Mouse (Mus musculus) MEL (cell line): ENCODE data around the gene Gcm1. TPM values are rescaled to one million over a fixed set of nuclear protein-coding genes. Genes with fewer than 3 reads are reported as not detected.

Experiments
- DNase-seq: peaks from one replicate; pipeline ENCODE4 v3.0.0; 2011; ENCODE audit warnings: low read depth, low spot score
- H3K27ac ChIP-seq: 2 replicates; pipeline ENCODE4 v1.5.1; 2012; ENCODE audit warnings: low read depth, mild to moderate bottlenecking, control low read depth, low read length, moderate library complexity; ENCODE audit not compliant: control insufficient read depth
- H3K27me3 ChIP-seq, 2 experiments: fragments of 150-350 bp in 1 of 2; sonication (generic) in 1 of 2; 2 replicates each; pipeline ENCODE4 v1.6.1; 2012; ENCODE audit warnings: low read length in 2 of 2, mild to moderate bottlenecking in 2 of 2, improper control_type of control experiment in 1 of 2, moderate library complexity in 1 of 2; ENCODE audit not compliant: insufficient read depth in 2 of 2, control insufficient read depth in 1 of 2
- H3K36me3 ChIP-seq, 2 experiments: 2 replicates each; pipeline ENCODE4 v1.6.1; 2012 to 2014; ENCODE audit warnings: low read length in 2 of 2, improper control_type of control experiment in 1 of 2, inconsistent platforms in 1 of 2, mild to moderate bottlenecking in 1 of 2; ENCODE audit not compliant: insufficient read depth in 2 of 2, control insufficient read depth in 1 of 2
- H3K4me1 ChIP-seq, 2 experiments: fragments of 150-350 bp in 1 of 2; sonication (generic) in 1 of 2; 2 replicates each; pipeline ENCODE4 v1.6.1; 2012; ENCODE audit warnings: low read length in 2 of 2, improper control_type of control experiment in 1 of 2, mild to moderate bottlenecking in 1 of 2; ENCODE audit not compliant: insufficient read depth in 2 of 2, control insufficient read depth in 1 of 2
- H3K4me3 ChIP-seq, 2 experiments: fragments of 150-350 bp in 1 of 2; sonication (generic) in 1 of 2; 2 replicates each; pipeline ENCODE4 v1.5.1; 2012; ENCODE audit warnings: low read depth in 2 of 2, low read length in 2 of 2, mild to moderate bottlenecking in 2 of 2, moderate library complexity in 2 of 2, control low read depth in 1 of 2, improper control_type of control experiment in 1 of 2; ENCODE audit not compliant: control insufficient read depth in 1 of 2, insufficient read depth in 1 of 2
- H3K79me2 ChIP-seq: 2 replicates; pipeline ENCODE4 v1.6.1; 2012; ENCODE audit warnings: mild to moderate bottlenecking, low read length, moderate library complexity; ENCODE audit not compliant: control insufficient read depth, poor library complexity, insufficient read depth
- H3K9ac ChIP-seq: 2 replicates; pipeline ENCODE4 v1.6.1; 2012; ENCODE audit warnings: low read depth, mild to moderate bottlenecking, control low read depth, low read length, moderate library complexity; ENCODE audit not compliant: control insufficient read depth, poor library complexity, severe bottlenecking
- H3K9me3 ChIP-seq: fragments of 150-350 bp; sonication (generic); replicated peaks from 2 replicates; pipeline ENCODE4 v1.6.1; 2012; ENCODE audit warnings: mild to moderate bottlenecking, low read length, improper control_type of control experiment, moderate library complexity; ENCODE audit not compliant: insufficient read depth
- BHLHE40 ChIP-seq: IDR thresholded peaks from 2 replicates; pipeline ENCODE4 v1.6.1; 2012; ENCODE audit warnings: low read depth, mild to moderate bottlenecking, inconsistent platforms, low read length, improper control_type of control experiment, borderline replicate concordance
- CHD1 ChIP-seq: IDR thresholded peaks from 2 replicates; pipeline ENCODE4 v1.6.1; 2012; ENCODE audit warnings: low read depth, mild to moderate bottlenecking, inconsistent platforms, low read length, improper control_type of control experiment
- CHD2 ChIP-seq: IDR thresholded peaks from 2 replicates; pipeline ENCODE4 v1.6.1; 2011; ENCODE audit warnings: low read length, improper control_type of control experiment
- CTCF ChIP-seq, 3 experiments: IDR thresholded peaks in 2 of 3; conservative IDR thresholded peaks in 1 of 3; 2 replicates each; pipeline ENCODE4 v1.5.1; 2011 to 2012; ENCODE audit warnings: low read length in 3 of 3, low read depth in 2 of 3, mild to moderate bottlenecking in 2 of 3, improper control_type of control experiment in 1 of 3, inconsistent platforms in 1 of 3, mixed read lengths in 1 of 3, moderate library complexity in 1 of 3; ENCODE audit not compliant: control insufficient read depth in 1 of 3, insufficient read depth in 1 of 3, poor library complexity in 1 of 3, severe bottlenecking in 1 of 3
- E2F4 ChIP-seq: IDR thresholded peaks from 2 replicates; pipeline ENCODE4 v1.6.1; 2011; ENCODE audit warnings: low read depth, low read length, improper control_type of control experiment, borderline replicate concordance
- ELF1 ChIP-seq: IDR thresholded peaks from 2 replicates; pipeline ENCODE4 v1.6.1; 2014; ENCODE audit warnings: low read depth, mild to moderate bottlenecking, inconsistent platforms, low read length, improper control_type of control experiment, moderate library complexity
- EP300 ChIP-seq, 2 experiments: IDR thresholded peaks; 2 replicates each; pipeline ENCODE4 v1.6.1; 2011; ENCODE audit warnings: improper control_type of control experiment in 2 of 2, low read length in 2 of 2, low read depth in 1 of 2, mild to moderate bottlenecking in 1 of 2
- ETS1 ChIP-seq: IDR thresholded peaks from 2 replicates; pipeline ENCODE4 v1.6.1; 2012; ENCODE audit warnings: low read depth, mild to moderate bottlenecking, inconsistent platforms, low read length, improper control_type of control experiment, moderate library complexity
- GATA1 ChIP-seq: IDR thresholded peaks from 2 replicates; pipeline ENCODE4 v1.6.1; 2011; ENCODE audit warnings: low read depth, low read length, improper control_type of control experiment
- HCFC1 ChIP-seq: IDR thresholded peaks from 2 replicates; pipeline ENCODE4 v1.6.1; 2012; ENCODE audit warnings: low read depth, mild to moderate bottlenecking, inconsistent platforms, low read length, improper control_type of control experiment, moderate library complexity
- JUND ChIP-seq: IDR thresholded peaks from 2 replicates; pipeline ENCODE4 v1.6.1; 2011; ENCODE audit warnings: low read depth, mild to moderate bottlenecking, improper control_type of control experiment, low read length
- KAT2A ChIP-seq: conservative IDR thresholded peaks from 2 replicates; pipeline ENCODE4 v1.6.1; 2012; ENCODE audit warnings: low read depth, low read length, improper control_type of control experiment, inconsistent platforms
- MAFK ChIP-seq: IDR thresholded peaks from 2 replicates; pipeline ENCODE4 v1.6.1; 2011; ENCODE audit warnings: low read depth, mild to moderate bottlenecking, low read length, improper control_type of control experiment, borderline replicate concordance
- MAX ChIP-seq: IDR thresholded peaks from 2 replicates; pipeline ENCODE4 v1.6.1; 2011; ENCODE audit warnings: low read length, improper control_type of control experiment
- MAZ ChIP-seq: IDR thresholded peaks from 2 replicates; pipeline ENCODE4 v1.6.1; 2012; ENCODE audit warnings: low read depth, mild to moderate bottlenecking, inconsistent platforms, low read length, improper control_type of control experiment
- MEF2A ChIP-seq: IDR thresholded peaks from 2 replicates; pipeline ENCODE4 v1.6.1; 2014; ENCODE audit warnings: low read depth, mild to moderate bottlenecking, inconsistent platforms, low read length, improper control_type of control experiment; ENCODE audit not compliant: poor library complexity, insufficient replicate concordance, severe bottlenecking; ENCODE audit errors: extremely low read depth
- MXI1 ChIP-seq: IDR thresholded peaks from 2 replicates; pipeline ENCODE4 v1.6.1; 2011; ENCODE audit warnings: mild to moderate bottlenecking, low read depth, low read length, improper control_type of control experiment
- MYB ChIP-seq: IDR thresholded peaks from 2 replicates; pipeline ENCODE4 v1.6.1; 2011; ENCODE audit warnings: mild to moderate bottlenecking, low read depth, low read length, improper control_type of control experiment
- MYC ChIP-seq: IDR thresholded peaks from 2 replicates; pipeline ENCODE4 v1.6.1; 2011; ENCODE audit warnings: low read depth, mild to moderate bottlenecking, low read length, improper control_type of control experiment, moderate library complexity
- NELFE ChIP-seq: IDR thresholded peaks from 2 replicates; pipeline ENCODE4 v1.6.1; 2011; ENCODE audit warnings: low read depth, low read length, improper control_type of control experiment
- NRF1 ChIP-seq: IDR thresholded peaks from 2 replicates; pipeline ENCODE4 v1.6.1; 2014; ENCODE audit warnings: low read depth, mild to moderate bottlenecking, inconsistent platforms, low read length, improper control_type of control experiment, moderate library complexity; ENCODE audit not compliant: poor library complexity, insufficient read depth, severe bottlenecking
- POLR2A ChIP-seq, 2 experiments: IDR thresholded peaks; 2 replicates each; pipeline ENCODE4 v1.6.1; 2011 to 2012; ENCODE audit warnings: low read length in 2 of 2, mild to moderate bottlenecking in 2 of 2, control low read depth in 1 of 2, improper control_type of control experiment in 1 of 2, low read depth in 1 of 2, moderate library complexity in 1 of 2; ENCODE audit not compliant: control insufficient read depth in 1 of 2, insufficient read depth in 1 of 2, poor library complexity in 1 of 2
- POLR2AphosphoS2 ChIP-seq: IDR thresholded peaks from 2 replicates; pipeline ENCODE4 v1.6.1; 2011; ENCODE audit warnings: low read length, improper control_type of control experiment
- POLR2AphosphoS5 ChIP-seq: IDR thresholded peaks from 2 replicates; pipeline ENCODE4 v1.6.1; 2012; ENCODE audit warnings: low read depth, borderline replicate concordance, mild to moderate bottlenecking, inconsistent platforms, low read length, moderate library complexity, mixed read lengths
- RAD21 ChIP-seq: IDR thresholded peaks from 2 replicates; pipeline ENCODE4 v1.6.1; 2011; ENCODE audit warnings: mild to moderate bottlenecking, low read depth, low read length, improper control_type of control experiment
- RCOR1 ChIP-seq: IDR thresholded peaks from 2 replicates; pipeline ENCODE4 v1.6.1; 2012; ENCODE audit warnings: low read depth, mild to moderate bottlenecking, inconsistent platforms, low read length, improper control_type of control experiment
- SIN3A ChIP-seq: IDR thresholded peaks from 2 replicates; pipeline ENCODE4 v1.6.1; 2012; ENCODE audit warnings: low read length, improper control_type of control experiment, inconsistent platforms
- TAL1 ChIP-seq: IDR thresholded peaks from 2 replicates; pipeline ENCODE4 v1.6.1; 2012; ENCODE audit warnings: mild to moderate bottlenecking, inconsistent platforms, low read length, moderate library complexity, mixed read lengths
- TBP ChIP-seq: IDR thresholded peaks from 2 replicates; pipeline ENCODE4 v1.8.0; 2011; ENCODE audit warnings: low read depth, low read length, improper control_type of control experiment
- UBTF ChIP-seq: IDR thresholded peaks from 2 replicates; pipeline ENCODE4 v1.6.1; 2012; ENCODE audit warnings: low read depth, mild to moderate bottlenecking, inconsistent platforms, low read length, improper control_type of control experiment, moderate library complexity, borderline replicate concordance; ENCODE audit not compliant: insufficient read depth
- USF1 ChIP-seq: IDR thresholded peaks from 2 replicates; pipeline ENCODE4 v1.6.1; 2014; ENCODE audit warnings: low read depth, mild to moderate bottlenecking, inconsistent platforms, low read length, improper control_type of control experiment, moderate library complexity
- USF2 ChIP-seq, 2 experiments: IDR thresholded peaks; 2 replicates each; pipeline ENCODE4 v1.6.1; 2011 to 2012; ENCODE audit warnings: improper control_type of control experiment in 2 of 2, low read length in 2 of 2, borderline replicate concordance in 1 of 2, inconsistent platforms in 1 of 2, low read depth in 1 of 2, mild to moderate bottlenecking in 1 of 2; ENCODE audit not compliant: insufficient read depth in 1 of 2
- ZC3H11A ChIP-seq: IDR thresholded peaks from 2 replicates; pipeline ENCODE4 v1.6.1; 2012; ENCODE audit warnings: low read depth, mild to moderate bottlenecking, inconsistent platforms, low read length, improper control_type of control experiment
- ZKSCAN1 ChIP-seq: IDR thresholded peaks from 2 replicates; pipeline ENCODE4 v1.6.1; 2012; ENCODE audit warnings: low read depth, mild to moderate bottlenecking, inconsistent platforms, low read length, improper control_type of control experiment, moderate library complexity
- ZMIZ1 ChIP-seq: IDR thresholded peaks from 2 replicates; pipeline ENCODE4 v1.6.1; 2012; ENCODE audit warnings: low read depth, mild to moderate bottlenecking, inconsistent platforms, low read length, improper control_type of control experiment, moderate library complexity
- ZNF384 ChIP-seq: IDR thresholded peaks from 2 replicates; pipeline ENCODE4 v1.6.1; 2012; ENCODE audit warnings: low read depth, mild to moderate bottlenecking, inconsistent platforms, low read length, improper control_type of control experiment
- polyA plus RNA-seq, 2 experiments: library from polyadenylated mRNA; stranded (reverse) in 1 of 2; unstranded in 1 of 2; fragments of >175 nt in 1 of 2; fragments of >200 nt in 1 of 2; gene quantifications; 2 replicates each; pipeline versions ENCODE4 v1.2.1 to v1.2.4; 2012; ENCODE audit warnings: low replicate concordance in 2 of 2, low read depth in 1 of 2; ENCODE audit not compliant: insufficient read length in 2 of 2, insufficient read depth in 1 of 2, missing spikeins in 1 of 2
- total RNA-seq: library from RNA; depleted of rRNA; stranded (reverse); fragments of 300-350 nt; gene quantifications from 2 replicates; pipeline ENCODE4 v1.2.3, GENCODE M21; 2012

Gene Gcm1
- total and polyA plus RNA-seq, 3 experiments = not detected

- peak; percentile 84 for DNase-seq
- no peaks in the 10 kb centered on the region for H3K9me3 ChIP-seq
- H3K27me3 ChIP-seq = peaks cover 0 to 1% of the 10 kb centered on the region in 2 experiments; a peak in 1 of 4 replicates
- peak overlapping the region; percentile 69 for H3K9ac ChIP-seq
- H3K4me1 ChIP-seq = peaks cover 0 to 3% of the 10 kb centered on the region in 2 experiments; a peak in 1 of 4 replicates
- peaks cover 0 to 4% of the 10 kb centered on the region in 2 experiments; a peak in 1 of 4 replicates for H3K36me3 ChIP-seq
- no peaks in the 10 kb centered on the region; the same call in 1 of the 2 replicates for H3K79me2 ChIP-seq
- H3K4me3 ChIP-seq = peak overlapping the region; percentile 82 to 94
- peak overlapping the region; percentile 38; the same call in 1 of the 2 replicates for H3K27ac ChIP-seq
- TF ChIP-seq NELFE (no peak), RCOR1 (0 out of 2 replicates have a peak, but pooled peaks have one; percentile 17), ZMIZ1 (no peak), UBTF (no peak), POLR2A (IDR thresholded peaks at IDR 0.05; ENCODE audit: control insufficient read depth in 1 of 2, insufficient read depth in 1 of 2, low read depth in 1 of 2, low read length in 2 of 2, poor library complexity in 1 of 2) (peak in 1 of 2 experiments; percentile 29; a peak in 1 of 4 replicates), POLR2AphosphoS5 (no peak), USF2 (IDR thresholded peaks at IDR 0.05; ENCODE audit: borderline replicate concordance in 1 of 2, insufficient read depth in 1 of 2, low read depth in 1 of 2, low read length in 2 of 2) (no peak), ZKSCAN1 (no peak), CHD1 (no peak), ZC3H11A (peak; percentile 11; the same call in 1 of the 2 replicates), SIN3A (peak; percentile 83), HCFC1 (no peak), ZNF384 (no peak), GATA1 (peak; percentile 67), RAD21 (no peak; the same call in 1 of the 2 replicates), MYC (no peak), MXI1 (peak; percentile 73; the same call in 1 of the 2 replicates), MEF2A (no peak), ELF1 (0 out of 2 replicates have a peak, but pooled peaks have one; percentile 29), USF1 (no peak), CHD2 (no peak), MYB (no peak), ETS1 (peak; percentile 57; the same call in 1 of the 2 replicates), MAFK (peak; percentile 59; the same call in 1 of the 2 replicates), MAX (peak; percentile 65), TAL1 (no peak), EP300 (IDR thresholded peaks at IDR 0.05; ENCODE audit: low read depth in 1 of 2, low read length in 2 of 2) (0 out of 4 replicates have a peak, but pooled peaks of 1 of the 2 experiments have one; percentile 8), E2F4 (no peak), POLR2AphosphoS2 (no peak), CTCF (IDR thresholded peaks at IDR 0.05 in 2 of 3, conservative IDR thresholded peaks at IDR 0.05 in 1 of 3; ENCODE audit: control insufficient read depth in 1 of 3, insufficient read depth in 1 of 3, low read depth in 2 of 3, low read length in 3 of 3, poor library complexity in 1 of 3, severe bottlenecking in 1 of 3) (peak; percentile 31 to 70 (median 48); a peak in 5 of 6 replicates), TBP (no peak; the same call in 1 of the 2 replicates), BHLHE40 (no peak), NRF1 (no peak), JUND (no peak), KAT2A (no peak), MAZ (no peak)
Observed at GRCm38 (mm10) chr9:78046755-78047154, 5.0 kb upstream of the Gcm1 start.
